Mouse (Mus musculus): ENCODE results near the gene Adamtsl5.

The Adamtsl5 gene

DNA sequence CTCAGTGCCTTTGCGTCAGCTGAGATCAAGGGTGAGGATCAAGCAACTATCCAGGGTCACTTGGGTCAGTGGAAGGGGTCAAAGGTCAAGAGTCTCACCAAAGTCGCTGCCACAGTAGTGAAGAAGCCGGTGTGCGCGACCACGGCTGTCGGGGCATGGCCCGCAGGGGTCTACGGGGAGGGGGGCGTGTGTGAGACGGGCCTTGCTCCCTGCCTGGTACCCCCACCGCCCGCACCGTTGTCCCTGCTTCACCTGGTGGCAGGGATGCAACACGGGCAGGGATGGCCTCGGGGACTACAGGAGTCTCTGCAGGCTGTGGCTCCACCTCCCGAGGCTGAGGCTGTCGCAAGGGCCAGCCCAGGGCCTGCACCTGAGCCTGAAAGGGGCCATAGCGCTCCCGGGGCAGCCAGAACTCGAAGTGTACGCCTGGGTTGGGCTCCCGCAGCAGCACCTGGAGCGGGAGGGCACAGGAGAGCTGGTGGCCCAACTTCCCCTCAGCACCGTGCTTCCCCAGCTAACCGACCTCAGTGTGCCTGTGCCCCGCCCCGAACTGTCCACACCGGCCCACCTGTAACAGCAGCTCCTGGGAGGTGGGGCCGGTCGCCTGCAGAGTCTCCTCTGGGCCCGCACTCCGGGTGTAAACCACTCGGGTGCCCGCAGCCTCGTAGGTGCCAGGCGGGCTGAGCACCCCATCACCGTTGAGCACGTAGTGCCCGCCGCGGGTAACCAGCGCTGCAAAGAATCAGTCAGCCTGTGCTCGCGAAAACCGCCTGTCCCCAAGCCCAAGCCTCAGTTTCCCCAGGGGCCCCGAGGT is 6.5 kb downstream of the Adamtsl5 start:
- no peak for DNase-seq

GRCm38 (mm10) chr10:80341026-80341425 is 7.2 kb downstream of the Adamtsl5 start:
- DNase-seq, result no peak

GRCm38 (mm10) chr10:80339941-80340750 is 8.1 kb downstream of the Adamtsl5 start:
- peak; percentile 90 for DNase-seq

GRCm38 (mm10) chr10:80336263-80336662 is 11.9 kb downstream of the Adamtsl5 start:
- no peak for DNase-seq

GRCm38 (mm10) chr10:80332525-80332989 is 15.7 kb downstream of the Adamtsl5 start:
- no peak for DNase-seq

DNA sequence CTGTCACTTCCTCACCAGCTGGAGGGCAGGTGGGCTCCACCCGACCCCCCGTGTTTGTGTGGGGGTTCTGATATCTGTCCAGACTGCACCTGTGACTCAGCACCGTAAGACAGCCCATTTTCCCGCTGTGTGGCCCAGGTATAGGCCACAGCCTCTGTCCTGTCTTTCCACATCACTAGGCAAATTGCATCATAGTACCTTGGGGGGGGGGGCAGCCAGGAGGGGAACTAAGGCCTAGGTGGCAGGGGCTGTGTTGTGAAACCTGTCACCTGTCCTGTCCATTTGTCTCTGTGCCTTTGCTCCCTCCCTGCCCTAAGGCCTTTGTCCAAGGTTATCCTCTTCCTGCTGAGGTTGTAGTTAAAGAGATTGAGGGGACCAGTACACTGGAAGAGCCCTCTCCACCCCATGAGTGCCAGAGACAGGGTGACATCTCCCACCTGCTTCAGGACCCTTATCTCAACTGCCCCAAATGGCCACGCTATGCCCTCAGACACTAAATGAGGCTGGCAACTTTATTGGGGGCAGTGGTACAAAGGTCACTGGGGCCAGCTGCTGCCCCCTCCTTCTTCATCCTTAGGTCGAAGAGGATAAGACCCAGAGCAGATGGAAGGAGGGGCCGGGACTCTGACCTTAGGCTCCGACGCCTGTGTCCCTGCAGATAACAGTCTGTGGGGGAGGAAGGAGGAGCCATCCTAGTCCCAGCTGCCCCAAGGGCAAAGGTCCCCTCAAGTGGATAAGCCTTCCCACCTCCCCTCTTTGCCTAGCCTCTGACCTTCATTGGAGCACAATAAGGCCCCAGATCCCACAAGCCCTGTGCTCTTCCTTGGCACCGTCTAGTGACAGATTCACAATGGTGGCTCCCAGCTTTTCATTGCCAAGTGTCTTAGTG is 16.3 kb downstream of the Adamtsl5 start:
- DNase-seq, result no peak

- DNase-seq, result no peak
Measured at GRCm38 (mm10) chr10:80330888-80331287, 17.3 kb downstream of the Adamtsl5 start.

DNA sequence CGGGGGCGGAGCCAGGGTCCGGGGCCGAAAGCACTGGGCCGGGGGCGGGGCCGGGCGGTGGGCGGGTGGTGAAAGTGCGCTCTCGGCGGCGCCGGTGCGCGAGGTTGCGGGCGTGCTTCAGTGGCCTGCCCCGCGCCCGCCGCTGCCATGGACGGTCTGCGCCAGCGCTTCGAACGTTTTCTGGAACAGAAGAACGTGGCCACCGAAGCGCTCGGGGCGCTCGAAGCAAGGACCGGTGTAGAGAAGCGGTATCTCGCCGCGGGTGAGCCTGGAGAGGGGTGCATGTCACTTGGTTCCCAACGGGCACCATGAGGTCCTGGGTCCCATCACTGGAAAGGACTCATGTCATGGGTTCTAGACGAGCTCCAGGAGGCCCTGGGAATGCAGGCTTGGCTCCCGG is 18.1 kb downstream of the Adamtsl5 start:
- DNase-seq, result no peak

DNA sequence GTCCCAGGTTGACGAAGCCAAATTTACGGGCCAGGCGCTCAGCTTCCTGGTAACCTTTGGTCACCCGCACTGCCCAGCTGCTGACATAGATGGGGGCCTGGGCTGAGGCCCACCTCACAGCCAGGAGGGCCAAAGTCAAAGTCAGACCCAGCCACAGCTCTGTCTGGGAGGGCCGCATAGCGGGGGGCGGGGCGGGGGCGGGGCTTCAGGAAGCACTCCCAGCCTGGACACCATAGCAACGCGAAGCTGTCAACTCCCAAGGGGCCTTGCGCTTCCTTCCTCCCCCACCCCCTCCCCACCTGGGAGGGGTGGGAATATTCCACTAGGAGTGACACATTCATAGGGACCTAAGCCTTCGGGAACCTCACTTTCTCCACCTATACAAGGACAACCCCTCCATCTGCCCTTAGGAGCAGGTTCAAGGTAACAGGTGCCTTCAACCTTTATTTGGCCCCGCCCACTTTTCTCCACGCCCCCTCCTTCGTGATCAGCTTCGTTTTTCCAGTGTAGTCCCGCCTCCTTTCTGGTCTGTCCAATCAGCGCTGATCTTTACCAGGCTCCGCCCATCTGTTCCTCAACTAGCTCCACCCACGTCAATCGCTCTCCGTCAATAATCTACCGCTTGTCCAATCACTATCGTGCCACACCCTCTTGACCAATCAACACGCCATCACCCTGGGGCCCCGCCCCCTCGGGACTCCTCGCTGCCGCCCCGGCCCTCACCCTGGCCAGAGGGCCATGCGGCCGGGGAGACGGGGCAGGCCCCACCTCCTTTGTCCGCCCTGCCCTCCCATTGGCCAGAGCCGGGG is 18.7 kb downstream of the Adamtsl5 start, which contains the start of the genes Pcsk4 and Reep6:
Gene Pcsk4 (minus strand): TSS at position 226 of the 809 bp plus-strand sequence.
Gene Reep6 (plus strand): TSS at position 681 of the 809 bp plus-strand sequence.
- DNase-seq, result peak; percentile 94

GRCm38 (mm10) chr10:80325045-80325444 is 23.2 kb downstream of the Adamtsl5 start:
- no peak for DNase-seq

DNA sequence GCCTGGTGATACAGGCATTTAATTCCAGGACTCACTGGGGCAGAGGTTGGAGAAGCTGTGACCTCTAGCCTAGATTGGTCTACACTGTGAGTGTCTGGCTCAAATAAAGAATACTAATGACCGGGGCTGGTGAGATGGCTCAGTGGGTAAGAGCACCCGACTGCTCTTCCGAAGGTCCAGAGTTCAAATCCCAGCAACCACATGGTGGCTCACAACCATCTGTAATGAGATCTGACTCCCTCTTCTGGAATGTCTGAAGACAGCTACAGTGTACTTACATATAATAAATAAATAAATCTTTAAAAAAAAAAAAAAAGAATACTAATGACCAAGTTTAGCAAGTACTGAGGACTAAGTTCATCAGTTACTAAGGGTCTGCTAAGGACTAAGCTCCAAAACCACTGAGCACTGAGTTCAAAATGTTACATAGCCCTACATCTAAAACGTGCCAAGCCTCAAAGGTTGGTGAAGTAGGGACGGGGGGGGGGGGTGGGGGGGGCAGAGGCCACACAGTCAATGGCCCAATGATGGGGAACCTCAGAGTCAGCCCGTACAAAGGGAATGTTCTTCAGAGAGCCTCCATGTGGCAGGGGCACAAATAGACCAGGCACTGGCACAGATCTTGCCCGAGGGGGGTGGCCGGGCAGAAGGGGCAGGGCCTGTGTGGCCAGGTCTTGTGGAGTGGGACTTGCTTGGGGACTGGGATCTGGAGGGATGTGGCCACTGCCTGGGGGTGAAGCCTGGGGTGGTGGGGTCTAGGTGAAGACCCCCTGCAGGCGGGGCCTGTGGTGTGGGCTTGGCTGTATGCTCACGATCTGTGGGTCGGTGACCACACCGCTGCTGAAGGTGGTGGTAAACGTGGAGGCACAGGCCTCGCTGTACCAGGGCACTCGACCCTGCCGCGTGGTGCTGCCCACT is 23.8 kb downstream of the Adamtsl5 start:
- no peak for DNase-seq

GRCm38 (mm10) chr10:80323261-80324119 is 24.7 kb downstream of the Adamtsl5 start:
- peak; percentile 80 for DNase-seq

DNA sequence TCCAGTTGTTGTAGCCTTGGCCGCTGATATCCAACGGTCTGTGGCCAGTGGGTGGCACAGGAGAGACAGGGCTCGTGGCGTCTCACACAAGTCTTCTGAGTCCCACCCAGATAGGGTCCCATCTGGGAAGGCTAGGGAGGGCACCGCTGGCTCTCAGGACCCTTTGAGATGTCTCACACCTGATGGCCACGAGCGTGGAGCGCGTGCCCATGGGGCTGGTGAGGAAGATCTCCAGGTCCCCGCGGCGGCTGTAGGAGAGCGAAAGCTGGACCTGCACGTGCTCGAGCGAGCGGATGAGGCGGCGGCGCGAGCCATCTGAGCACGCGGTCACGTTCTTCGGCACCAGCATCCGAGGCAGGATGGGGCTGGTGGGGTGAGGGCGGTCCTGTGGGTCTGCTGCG is 25.4 kb downstream of the Adamtsl5 start:
- no peak for DNase-seq

DNA sequence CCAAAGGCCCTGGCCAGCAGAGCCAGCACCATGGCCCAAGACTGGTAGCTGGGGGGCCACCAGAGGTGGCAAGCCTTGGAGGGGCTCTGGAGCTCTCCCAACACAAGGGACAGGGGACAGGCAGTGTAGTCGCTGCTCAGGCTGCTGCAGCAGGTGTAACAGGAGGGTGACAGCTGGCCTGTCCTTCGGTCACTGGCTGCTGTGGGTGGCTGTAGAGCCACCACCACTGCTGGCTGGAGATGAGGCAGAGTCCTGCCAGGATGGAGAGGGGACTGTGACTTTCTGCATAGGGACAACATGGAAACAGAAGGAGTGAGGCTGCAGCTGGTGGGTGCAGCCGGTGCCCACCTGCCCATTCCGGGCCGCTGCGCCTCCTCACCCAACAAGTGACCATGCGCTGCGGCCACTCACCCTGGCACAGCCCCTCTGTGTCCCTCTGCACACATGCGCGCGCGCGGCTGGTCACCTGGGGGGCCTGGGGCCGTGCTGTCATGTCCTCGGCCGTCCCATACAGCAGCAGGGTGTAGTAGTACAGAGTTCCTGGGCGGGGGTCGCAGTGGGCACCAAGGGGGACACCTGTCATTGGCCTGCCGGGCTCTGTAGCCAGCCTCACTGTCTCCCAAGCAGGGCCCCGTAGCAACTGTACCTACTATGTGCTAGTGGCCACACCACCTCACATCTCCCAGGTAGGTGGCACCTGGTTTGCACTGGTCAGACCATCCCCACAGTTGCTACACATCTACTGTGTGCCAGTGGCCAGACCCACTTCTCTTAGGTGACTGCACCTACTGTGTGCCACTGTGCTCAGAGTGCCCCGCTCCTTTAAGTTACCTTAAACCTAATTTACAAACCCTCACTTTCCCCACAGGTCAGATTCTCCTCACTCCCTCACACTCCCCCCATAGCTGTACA is 26.3 kb downstream of the Adamtsl5 start:
- DNase-seq, result no peak

GRCm38 (mm10) chr10:80321014-80321669 is 27.1 kb downstream of the Adamtsl5 start:
- DNase-seq, result no peak

DNA sequence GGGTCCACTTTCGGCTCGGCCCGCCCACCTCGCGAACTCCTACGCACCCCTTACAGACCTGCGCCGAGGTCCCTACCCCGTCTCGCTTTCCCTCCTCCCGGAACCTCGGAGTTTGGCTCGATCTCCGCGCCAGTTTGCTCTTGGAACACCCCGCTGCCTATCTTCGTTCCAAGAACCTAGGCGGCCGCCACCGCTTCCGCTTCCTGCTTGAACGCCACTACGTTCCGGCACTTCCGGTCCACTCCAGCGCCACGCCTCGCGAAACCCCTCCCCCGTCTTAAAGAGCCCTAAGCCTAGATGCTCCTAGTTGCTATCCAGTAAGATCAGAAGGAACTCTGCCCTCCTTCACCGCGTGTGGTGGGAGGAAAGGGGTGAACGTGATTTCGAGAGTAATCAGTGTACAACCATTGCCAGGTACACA is 27.9 kb downstream of the Adamtsl5 start, which contains the start of gene 2310011J03Rik:
Gene 2310011J03Rik (minus strand): TSS at position 198 of the 421 bp plus-strand sequence.
- peak; percentile 95 for DNase-seq

DNA sequence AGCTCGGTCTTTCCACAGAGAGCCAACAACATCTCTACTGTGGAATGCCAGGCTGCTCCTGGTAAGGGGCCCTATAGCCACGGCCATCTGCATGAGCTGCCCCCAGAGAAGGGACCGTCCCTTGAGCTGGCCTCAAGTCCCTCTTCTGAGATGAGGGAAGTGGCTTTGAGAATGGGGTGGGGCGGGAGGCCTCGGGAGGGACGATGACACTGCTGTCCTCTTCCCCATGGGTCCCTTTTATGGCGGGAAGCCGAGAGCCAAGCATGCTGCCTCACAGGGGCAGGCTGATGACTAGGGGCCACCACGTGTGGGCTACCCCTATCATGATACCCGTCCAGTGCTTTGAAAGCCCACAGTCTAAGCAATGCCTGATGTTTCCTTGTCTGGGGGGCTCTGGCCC is 31.2 kb downstream of the Adamtsl5 start:
- no peak for DNase-seq

DNA sequence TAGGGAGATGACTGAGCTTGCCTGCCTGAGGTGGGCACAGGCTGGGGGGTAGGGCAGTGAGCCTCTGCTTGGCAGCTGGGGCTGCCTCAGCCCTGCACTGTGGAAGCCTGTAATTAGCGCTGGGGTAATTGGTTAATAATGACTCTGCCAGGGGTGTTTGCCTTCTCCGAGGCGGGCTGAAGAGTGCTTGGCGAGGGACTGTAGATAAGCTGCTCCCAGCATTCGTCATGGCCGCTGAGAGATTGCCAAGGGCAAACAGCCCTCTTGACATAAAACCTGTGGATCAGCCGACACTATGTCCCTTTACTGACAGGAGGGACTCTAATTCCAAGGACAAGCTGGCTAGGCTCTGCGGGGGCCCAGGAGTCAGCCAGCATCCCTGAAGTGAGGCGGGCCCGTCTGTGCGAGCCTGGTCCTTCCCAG is 31.8 kb downstream of the Adamtsl5 start:
- DNase-seq, result no peak

All from lung, postnatal 14 days (tissue).